ENCODE assay signal across 28 mouse cellular contexts in the genomic region with DNA sequence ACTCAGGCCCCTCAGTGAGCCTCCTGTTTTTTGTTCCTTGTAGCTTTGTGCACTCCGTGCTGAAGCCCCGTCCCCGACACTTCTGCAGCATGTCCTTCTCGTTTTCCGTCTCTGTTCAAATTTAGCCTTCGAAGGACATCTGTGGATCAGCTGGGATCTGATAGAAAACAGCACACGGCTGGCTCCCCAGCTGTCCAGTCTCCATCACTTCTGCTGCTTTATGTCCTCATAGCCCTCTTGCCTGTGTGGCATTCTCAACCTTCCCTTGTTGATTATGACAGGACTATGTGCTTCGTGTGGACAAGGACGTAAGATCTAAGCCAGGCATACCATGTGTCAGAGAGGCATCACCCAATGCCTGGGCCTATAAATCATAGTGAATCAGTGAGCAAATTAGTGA.
"Had no signal": no experiment of that assay in that cellular context is flagged by ENCODE, and none has a peak within 500 bp of the region (broad histone marks: within the 10 kb centered on the region; RNA-seq: fewer than 3 reads in every experiment).

No protein-coding gene starts in this region.

- H3K4me3 ChIP-seq: gastrocnemius, adult 2 months; heart, adult 2 months; heart, embryonic 13.5 days; heart, embryonic 15.5 days; hindbrain, embryonic 10.5 days; hindbrain, embryonic 12.5 days; hindbrain, embryonic 15.5 days; kidney, embryonic 15.5 days; limb, embryonic 12.5 days; liver, embryonic 13.5 days had no signal

- H3K27me3 ChIP-seq: heart, embryonic 13.5 days; heart, embryonic 15.5 days; hindbrain, embryonic 12.5 days; hindbrain, embryonic 15.5 days; kidney, embryonic 15.5 days; limb, embryonic 12.5 days; liver, embryonic 13.5 days had no signal

- H3K27ac ChIP-seq: gastrocnemius, adult 2 months; heart, adult 2 months; heart, embryonic 13.5 days; heart, embryonic 15.5 days; hindbrain, embryonic 10.5 days; hindbrain, embryonic 12.5 days; hindbrain, embryonic 15.5 days; hindbrain, postnatal 0 days; kidney, embryonic 15.5 days; kidney, postnatal 0 days; limb, embryonic 12.5 days; liver, embryonic 13.5 days had no signal

- H3K4me2 ChIP-seq: heart, embryonic 11.5 days; heart, embryonic 13.5 days; heart, embryonic 15.5 days; hindbrain, embryonic 12.5 days; hindbrain, embryonic 15.5 days; kidney, embryonic 15.5 days; limb, embryonic 12.5 days; liver, embryonic 11.5 days; liver, embryonic 13.5 days had no signal

- ATAC-seq: hindbrain, postnatal 0 days; intestine, embryonic 16.5 days had no signal

- DNase-seq: gastrocnemius, adult 2 months; gastrocnemius, postnatal 10 days; gastrocnemius, postnatal 25 days; heart, adult 2 months; heart, postnatal 14 days; heart, postnatal 4 days; kidney, adult 11 months; kidney, adult 2 months; kidney, adult 9 months; kidney, postnatal 14 days; kidney, postnatal 36 days; layer of hippocampus, adult 9-11 months; layer of hippocampus, postnatal 36 days; left cerebral cortex, postnatal 4 days; liver; liver, embryonic 13.5 days had no signal

- H3K9me3 ChIP-seq: heart, embryonic 13.5 days; heart, embryonic 15.5 days; hindbrain, embryonic 10.5 days; hindbrain, embryonic 12.5 days; hindbrain, embryonic 15.5 days; kidney, embryonic 15.5 days; limb, embryonic 12.5 days; liver, embryonic 13.5 days had no signal

- H3K36me3 ChIP-seq: heart, embryonic 13.5 days; heart, embryonic 15.5 days; hindbrain, embryonic 10.5 days; hindbrain, embryonic 12.5 days; hindbrain, embryonic 15.5 days; kidney, embryonic 15.5 days; limb, embryonic 12.5 days; liver, embryonic 13.5 days had no signal

- H3K4me1 ChIP-seq: heart, embryonic 15.5 days; hindbrain, embryonic 10.5 days; hindbrain, embryonic 12.5 days; hindbrain, embryonic 15.5 days; kidney, embryonic 15.5 days; limb, embryonic 12.5 days had no signal

- H3K9ac ChIP-seq: heart, embryonic 13.5 days; heart, embryonic 15.5 days; hindbrain, embryonic 12.5 days; hindbrain, embryonic 15.5 days; kidney, embryonic 15.5 days; limb, embryonic 12.5 days; liver, embryonic 13.5 days had no signal
